Mouse (Mus musculus) embryonic facial prominence, embryonic 15.5 days (tissue): ENCODE results near the gene Gemin7. TPM values are rescaled to one million over a fixed set of nuclear protein-coding genes. Genes with fewer than 3 reads are reported as not detected.

Source experiments
- ATAC-seq: fragments of 200-750 bp; cut with Nextera tagmentation; 2 replicates; pipeline ENCODE4 v1.8.0; 2017; ENCODE audit warnings: low read depth, moderate TSS enrichment; ENCODE audit not compliant: insufficient number of reproducible peaks, low FRiP score, low TSS enrichment
- H3K27ac ChIP-seq: fragments of 300-500 bp; sonication (generic); replicated peaks from 2 replicates; pipeline ENCODE4 v1.5.1; 2015; ENCODE audit warnings: mild to moderate bottlenecking, inconsistent platforms
- H3K27me3 ChIP-seq: fragments of 300-500 bp; sonication (generic); 2 replicates; pipeline ENCODE4 v1.6.1; 2015; ENCODE audit warnings: inconsistent platforms
- H3K36me3 ChIP-seq: fragments of 300-500 bp; sonication (generic); 2 replicates; pipeline ENCODE4 v1.6.1; 2015; ENCODE audit warnings: mild to moderate bottlenecking, inconsistent platforms
- H3K4me1 ChIP-seq: fragments of 300-500 bp; sonication (generic); 2 replicates; pipeline ENCODE4 v1.6.1; 2015; ENCODE audit warnings: inconsistent platforms
- H3K4me2 ChIP-seq: fragments of 300-500 bp; sonication (generic); replicated peaks from 2 replicates; pipeline ENCODE4 v1.6.1; 2015; ENCODE audit warnings: mild to moderate bottlenecking, inconsistent platforms
- H3K4me3 ChIP-seq: fragments of 300-500 bp; sonication (generic); replicated peaks from 2 replicates; pipeline ENCODE4 v1.5.1; 2015; ENCODE audit warnings: mild to moderate bottlenecking, inconsistent platforms
- H3K9ac ChIP-seq: fragments of 300-500 bp; sonication (generic); 2 replicates; pipeline ENCODE4 v1.6.1; 2015; ENCODE audit warnings: inconsistent platforms
- H3K9me3 ChIP-seq: fragments of 300-500 bp; sonication (generic); replicated peaks from 2 replicates; pipeline ENCODE4 v1.6.1; 2016; ENCODE audit warnings: inconsistent platforms
- WGBS: fragments of 180-500 bp; shearing (Covaris S2); methylation state at CpG from one replicate; pipeline ENCODE4 v1.1.7; 2015; 5-methylcytosine and 5-hydroxymethylcytosine counted together
- polyA plus RNA-seq: library from polyadenylated mRNA; unstranded; fragments of >200 nt; fragmentation: Nextera tagmentation; extraction: Ambion mirVana; gene quantifications from 2 replicates; pipeline ENCODE4 v1.2.1, GENCODE M21; 2015

The Gemin7 gene
- polyA plus RNA-seq, 1 experiment from 2014 or later, result 149 TPM

- Histone ChIP-seq H3K4me3 (peak overlapping the region; percentile 15; the same call in 1 of the 2 replicates), H3K4me1 (peaks cover 39% of the 10 kb centered on the region), H3K4me2 (peak overlapping the region; percentile 38), H3K27ac (no peak overlapping the region), H3K9ac (no peak overlapping the region), H3K9me3 (no peaks in the 10 kb centered on the region), H3K27me3 (peaks cover 87% of the 10 kb centered on the region), H3K36me3 (no peaks in the 10 kb centered on the region)
- WGBS, result 6% methylated on average over 23 of the region's 23 CpGs
- ATAC-seq, result no peak
Observed at GRCm38 (mm10) chr7:19520032-19520431, 57.4 kb downstream of the Gemin7 start.

GRCm38 (mm10) chr7:19517652-19518365 lies 59.6 kb downstream of the Gemin7 start, which contains the start of gene Nkpd1:
Gene Nkpd1, plus strand, starts transcription at chr7:19517838.
- 5% methylated on average over 29 of the region's 29 CpGs for WGBS
- Histone ChIP-seq H3K36me3 (no peaks in the 10 kb centered on the region), H3K4me2 (peak within 1 kb of the TSS; percentile 39), H3K9me3 (no peaks in the 10 kb centered on the region), H3K27me3 (peaks cover 65% of the 10 kb centered on the region), H3K27ac (no peak within 1 kb of the TSS), H3K9ac (no peak within 1 kb of the TSS), H3K4me3 (peak within 1 kb of the TSS; percentile 20), H3K4me1 (peaks cover 20% of the 10 kb centered on the region)
- ATAC-seq, result peak; percentile 16; the same call in 1 of the 2 replicates

Other genes with a start within 250 kb of the Gemin7 start
- gene Ercc1, start 232.8 kb downstream of the Gemin7 start, polyA plus RNA-seq, result 83.0 and 85.5 TPM in 2 replicates
- 30.4 and 32.0 TPM in 2 replicates for gene Cd3eap, start 218.1 kb downstream of the Gemin7 start, polyA plus RNA-seq
- gene Ppp1r13l, start 217.8 kb downstream of the Gemin7 start, polyA plus RNA-seq, result 17.2 and 22.7 TPM in 2 replicates
- 16.9 and 18.3 TPM in 2 replicates for gene Ercc2, start 195.6 kb downstream of the Gemin7 start, polyA plus RNA-seq
- gene Klc3, start 173.5 kb downstream of the Gemin7 start, polyA plus RNA-seq, result 41.8 and 43.1 TPM in 2 replicates
- gene Ckm, start 172.8 kb downstream of the Gemin7 start, polyA plus RNA-seq, result 118 and 167 TPM in 2 replicates
- gene Mark4, start 118.8 kb downstream of the Gemin7 start, polyA plus RNA-seq, result 11.8 and 14.4 TPM in 2 replicates
- 1.2 and 1.4 TPM in 2 replicates for gene Exoc3l2, start 114.3 kb downstream of the Gemin7 start, polyA plus RNA-seq
- 2.4 and 2.8 TPM in 2 replicates for gene Bloc1s3, start 69.2 kb downstream of the Gemin7 start, polyA plus RNA-seq
- gene Trappc6a, start 69.2 kb downstream of the Gemin7 start, polyA plus RNA-seq, result 89.5 and 101 TPM in 2 replicates
- gene Nkpd1, start 59.8 kb downstream of the Gemin7 start, polyA plus RNA-seq, result 3.1 and 3.3 TPM in 2 replicates
- 31.4 and 36.0 TPM in 2 replicates for gene Ppp1r37, start 14.5 kb downstream of the Gemin7 start, polyA plus RNA-seq
- 1.5 and 2.2 TPM in 2 replicates for gene Zfp296, start 308 bp downstream of the Gemin7 start, polyA plus RNA-seq
- 58.3 and 66.1 TPM in 2 replicates for gene Clasrp, start 26.9 kb upstream of the Gemin7 start, polyA plus RNA-seq
- 14.0 and 15.8 TPM in 2 replicates for gene Relb, start 51.8 kb upstream of the Gemin7 start, polyA plus RNA-seq
- gene Clptm1, start 87.4 kb upstream of the Gemin7 start, polyA plus RNA-seq, result 78.0 and 89.1 TPM in 2 replicates
- gene Apoc2, start 100.3 kb upstream of the Gemin7 start, polyA plus RNA-seq, result 0.67 and 1.3 TPM in 2 replicates
- gene Gm44805, start 103.8 kb upstream of the Gemin7 start, polyA plus RNA-seq, result not detected in 2 replicates
- gene Apoc4, start 103.9 kb upstream of the Gemin7 start, polyA plus RNA-seq, result 0.16 TPM in 1 of 2 replicates, not detected in the other
- gene Apoc1, start 115.1 kb upstream of the Gemin7 start, polyA plus RNA-seq, result 38.9 and 45.8 TPM in 2 replicates
- 442 and 474 TPM in 2 replicates for gene Apoe, start 121.6 kb upstream of the Gemin7 start, polyA plus RNA-seq
- 146 and 148 TPM in 2 replicates for gene Tomm40, start 137.8 kb upstream of the Gemin7 start, polyA plus RNA-seq
- 79.6 and 86.6 TPM in 2 replicates for gene Nectin2, start 172.9 kb upstream of the Gemin7 start, polyA plus RNA-seq
- 158 and 163 TPM in 2 replicates for gene Bcam, start 193.4 kb upstream of the Gemin7 start, polyA plus RNA-seq
- gene Cblc, start 219.2 kb upstream of the Gemin7 start, polyA plus RNA-seq, result 13.2 and 17.2 TPM in 2 replicates
- gene Bcl3, start 245.2 kb upstream of the Gemin7 start, polyA plus RNA-seq, result 4.7 and 6.9 TPM in 2 replicates